Comparison of ENCODE assay signal across 22 mouse cellular contexts in the genomic region with DNA sequence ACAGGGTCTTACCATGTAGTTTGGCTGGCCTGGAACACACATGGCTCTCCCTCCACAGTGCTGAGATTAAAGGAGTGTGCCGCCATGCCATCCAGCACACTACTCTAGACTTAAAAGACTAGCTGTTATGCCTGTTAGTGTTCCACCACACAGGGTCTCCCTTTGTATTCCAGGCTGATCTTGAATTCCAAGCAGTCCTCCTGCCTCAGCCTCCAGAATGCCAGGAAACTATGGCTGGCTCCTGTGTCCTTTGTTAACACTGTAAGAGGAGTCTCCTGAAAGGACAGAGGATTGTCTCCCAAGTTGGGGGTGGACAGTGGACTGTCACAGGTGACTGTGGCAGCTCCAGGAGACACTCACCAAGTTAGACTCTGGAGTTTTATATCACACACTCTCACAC. TPM values are rescaled to one million over a fixed set of nuclear protein-coding genes. Genes with fewer than 3 reads are reported as not detected.
DNase-seq lines count a peak whose midpoint lies in the region; ATAC-seq and TF ChIP-seq lines count a peak whose summit lies in the region.
"Had no signal": no experiment of that assay in that cellular context is flagged by ENCODE, and none has a peak within 500 bp of the region (broad histone marks: within the 10 kb centered on the region; RNA-seq: fewer than 3 reads in every experiment).

No protein-coding gene starts in this region.

- TF ChIP-seq CTCF in lung, embryonic 14.5 days (IDR thresholded peaks at IDR 0.05; ENCODE audit: low read depth), result no peak

- ATAC-seq in kidney, embryonic 14.5 days (ENCODE audit: low FRiP score, low TSS enrichment), result no peak
- ATAC-seq in lung, embryonic 14.5 days (ENCODE audit: insufficient read depth), result 0 out of 2 replicates have a peak, but pooled peaks have one; percentile 22
- no peak for ATAC-seq in intestine, embryonic 14.5 days (replicated peaks; ENCODE audit: low FRiP score, low TSS enrichment, low read depth)
- no peak for ATAC-seq in stomach, embryonic 16.5 days (ENCODE audit: insufficient read depth, low FRiP score)
- ATAC-seq: activated CD4-positive, CD25-positive, alpha-beta regulatory T cell, adult 4 months; hindbrain, embryonic 16.5 days; midbrain, embryonic 15.5 days had no signal

- H3K9me3 ChIP-seq in kidney, embryonic 14.5 days (ENCODE audit: control insufficient read depth, low read length), result no peaks in the 10 kb centered on the region
- H3K9me3 ChIP-seq in lung, embryonic 14.5 days (ENCODE audit: low read depth, low read length), result no peaks in the 10 kb centered on the region
- H3K9me3 ChIP-seq in intestine, embryonic 14.5 days (ENCODE audit: control insufficient read depth, low read length), result no peaks in the 10 kb centered on the region
- no peaks in the 10 kb centered on the region for H3K9me3 ChIP-seq in stomach, embryonic 16.5 days (replicated peaks; ENCODE audit: control insufficient read depth, low read length)
- H3K9me3 ChIP-seq: liver, embryonic 15.5 days; midbrain, embryonic 15.5 days had no signal

- H3K4me3 ChIP-seq in kidney, embryonic 14.5 days (ENCODE audit: low read length), result no peak overlapping the region
- H3K4me3 ChIP-seq in lung, embryonic 14.5 days (ENCODE audit: low read depth, low read length), result no peak overlapping the region
- H3K4me3 ChIP-seq in intestine, embryonic 14.5 days (ENCODE audit: low read depth, low read length), result no peak overlapping the region
- H3K4me3 ChIP-seq in stomach, embryonic 16.5 days (replicated peaks; ENCODE audit: low read length), result no peak overlapping the region
- H3K4me3 ChIP-seq: left cerebral cortex, adult 2 months; liver, embryonic 15.5 days; midbrain, embryonic 15.5 days; myocyte had no signal

- peaks cover 6% of the 10 kb centered on the region for H3K4me1 ChIP-seq in kidney, embryonic 14.5 days (ENCODE audit: control insufficient read depth, insufficient read depth, low read length)
- peaks cover 13% of the 10 kb centered on the region for H3K4me1 ChIP-seq in lung, embryonic 14.5 days (ENCODE audit: insufficient read depth)
- 0 out of 2 replicates have a peak, but pooled peaks cover 5% of the 10 kb centered on the region for H3K4me1 ChIP-seq in intestine, embryonic 14.5 days (replicated peaks; ENCODE audit: control insufficient read depth, insufficient read depth, low read length)
- H3K4me1 ChIP-seq in stomach, embryonic 16.5 days (ENCODE audit: control insufficient read depth, insufficient read depth, low read length), result peaks cover 31% of the 10 kb centered on the region; the same call in 1 of the 2 replicates
- H3K4me1 ChIP-seq: midbrain, embryonic 15.5 days had no signal

- H3K9ac ChIP-seq in kidney, embryonic 14.5 days (ENCODE audit: low read depth, low read length), result no peak overlapping the region
- H3K9ac ChIP-seq in lung, embryonic 14.5 days, result no peak overlapping the region
- H3K9ac ChIP-seq in intestine, embryonic 14.5 days (ENCODE audit: low read length), result no peak overlapping the region
- H3K9ac ChIP-seq in stomach, embryonic 16.5 days (ENCODE audit: low read length), result no peak overlapping the region; the same call in 1 of the 2 replicates
- H3K9ac ChIP-seq: liver, embryonic 15.5 days; midbrain, embryonic 15.5 days had no signal

- no peaks in the 10 kb centered on the region for H3K27me3 ChIP-seq in kidney, embryonic 14.5 days (ENCODE audit: control insufficient read depth, insufficient read depth, low read length)
- no peaks in the 10 kb centered on the region for H3K27me3 ChIP-seq in lung, embryonic 14.5 days (ENCODE audit: insufficient read depth, low read length)
- H3K27me3 ChIP-seq in intestine, embryonic 14.5 days (replicated peaks; ENCODE audit: control insufficient read depth, insufficient read depth, low read length), result no peaks in the 10 kb centered on the region
- no peaks in the 10 kb centered on the region for H3K27me3 ChIP-seq in stomach, embryonic 16.5 days (ENCODE audit: control insufficient read depth, insufficient read depth, low read length)
- H3K27me3 ChIP-seq: liver, embryonic 15.5 days; midbrain, embryonic 15.5 days had no signal

- H3K36me3 ChIP-seq in kidney, embryonic 14.5 days (ENCODE audit: control insufficient read depth, insufficient read depth, low read length), result peaks cover 28% of the 10 kb centered on the region
- peaks cover 39% of the 10 kb centered on the region for H3K36me3 ChIP-seq in lung, embryonic 14.5 days (ENCODE audit: insufficient read depth)
- peaks cover 38% of the 10 kb centered on the region for H3K36me3 ChIP-seq in intestine, embryonic 14.5 days (ENCODE audit: control insufficient read depth, insufficient read depth, low read length)
- H3K36me3 ChIP-seq in stomach, embryonic 16.5 days (ENCODE audit: control insufficient read depth, insufficient read depth, low read length), result no peaks in the 10 kb centered on the region; the same call in 1 of the 2 replicates

- 97% methylated on average over 1 of the region's 1 CpGs for whole genome bisulfite sequencing in kidney, embryonic 14.5 days
- 89% methylated on average over 1 of the region's 1 CpGs for WGBS in lung, embryonic 14.5 days
- 89% methylated on average over 1 of the region's 1 CpGs for WGBS in intestine, embryonic 14.5 days
- WGBS in stomach, embryonic 16.5 days, result 86% methylated on average over 1 of the region's 1 CpGs

- H3K4me2 ChIP-seq in kidney, embryonic 14.5 days (replicated peaks; ENCODE audit: low read depth, low read length), result no peak overlapping the region
- H3K4me2 ChIP-seq in lung, embryonic 14.5 days, result no peak overlapping the region
- H3K4me2 ChIP-seq in intestine, embryonic 14.5 days (ENCODE audit: low read length), result no peak overlapping the region
- no peak overlapping the region for H3K4me2 ChIP-seq in stomach, embryonic 16.5 days (ENCODE audit: low read depth, low read length)
- H3K4me2 ChIP-seq: liver, embryonic 15.5 days; midbrain, embryonic 15.5 days had no signal

- H3K27ac ChIP-seq in kidney, embryonic 14.5 days (ENCODE audit: low read depth, low read length), result 0 out of 2 replicates have a peak overlapping the region, but pooled peaks have one; percentile 24
- no peak overlapping the region for H3K27ac ChIP-seq in lung, embryonic 14.5 days (ENCODE audit: low read depth)
- H3K27ac ChIP-seq in intestine, embryonic 14.5 days (ENCODE audit: low read depth), result peak overlapping the region; percentile 58; the same call in 1 of the 2 replicates
- peak overlapping the region; percentile 91 for H3K27ac ChIP-seq in stomach, embryonic 16.5 days (ENCODE audit: low read length)
- H3K27ac ChIP-seq: left cerebral cortex, adult 2 months; liver, embryonic 15.5 days; midbrain, embryonic 15.5 days had no signal

- DNase-seq in kidney, postnatal 36 days, result no peak
- no peak for DNase-seq in lung, embryonic 14.5 days
- no peak for DNase-seq in lung, postnatal 10 days
- DNase-seq in intestine, embryonic 14.5 days (ENCODE audit: low spot score), result no peak
- no peak for DNase-seq in c-Kit-positive CD71-positive TER-119-positive erythroid progenitor cells, embryonic 14.5 days (ENCODE audit: low spot score)
- no peak for DNase-seq in thymus, postnatal 0 days (ENCODE audit: low spot score)
- DNase-seq: adrenal gland, postnatal 10 days; B cell, adult 2 months; cerebellum, adult 11-12 months; cerebellum, postnatal 36 days; gastrocnemius, postnatal 10 days; kidney, postnatal 14 days; right cerebral cortex, postnatal 14 days; thymus, postnatal 25 days had no signal

RNA-seq across cellular contexts. Expression of gene Actn4, which starts 7.1 kb away (rescaled TPM):
- 176 and 239 TPM in 2 replicates for polyA plus RNA-seq in kidney, embryonic 14.5 days (2014; fragmentation: Nextera tagmentation; extraction: Ambion mirVana)
- polyA plus RNA-seq in lung, embryonic 14.5 days (2014; fragmentation: Nextera tagmentation; extraction: Ambion mirVana), result 266 and 270 TPM in 2 replicates
- polyA plus RNA-seq in intestine, embryonic 14.5 days (2014; fragmentation: Nextera tagmentation; extraction: Ambion mirVana), result 298 and 300 TPM in 2 replicates
- 413 and 449 TPM in 2 replicates for polyA plus RNA-seq in stomach, embryonic 16.5 days (2015; fragmentation: Nextera tagmentation; extraction: Ambion mirVana)
- 133 and 138 TPM in 2 replicates for polyA plus RNA-seq in thymus, postnatal 0 days (2015; fragmentation: Nextera tagmentation; extraction: Ambion mirVana)

RNA-seq across cellular contexts. Expression of gene Eif3k, which starts 12.4 kb away (rescaled TPM):
- 458 and 497 TPM in 2 replicates for polyA plus RNA-seq in kidney, embryonic 14.5 days (2014; fragmentation: Nextera tagmentation; extraction: Ambion mirVana)
- 392 and 398 TPM in 2 replicates for polyA plus RNA-seq in lung, embryonic 14.5 days (2014; fragmentation: Nextera tagmentation; extraction: Ambion mirVana)
- polyA plus RNA-seq in intestine, embryonic 14.5 days (2014; fragmentation: Nextera tagmentation; extraction: Ambion mirVana), result 444 and 452 TPM in 2 replicates
- 339 and 345 TPM in 2 replicates for polyA plus RNA-seq in stomach, embryonic 16.5 days (2015; fragmentation: Nextera tagmentation; extraction: Ambion mirVana)
- polyA plus RNA-seq in thymus, postnatal 0 days (2015; fragmentation: Nextera tagmentation; extraction: Ambion mirVana), result 497 and 515 TPM in 2 replicates

RNA-seq across cellular contexts. Expression of gene Map4k1, which starts 12.6 kb away (rescaled TPM):
- polyA plus RNA-seq in kidney, embryonic 14.5 days (2014; fragmentation: Nextera tagmentation; extraction: Ambion mirVana), result 9.8 and 12.6 TPM in 2 replicates
- polyA plus RNA-seq in lung, embryonic 14.5 days (2014; fragmentation: Nextera tagmentation; extraction: Ambion mirVana), result 8.5 and 10.7 TPM in 2 replicates
- 10.0 and 11.6 TPM in 2 replicates for polyA plus RNA-seq in intestine, embryonic 14.5 days (2014; fragmentation: Nextera tagmentation; extraction: Ambion mirVana)
- polyA plus RNA-seq in stomach, embryonic 16.5 days (2015; fragmentation: Nextera tagmentation; extraction: Ambion mirVana), result 7.9 and 8.4 TPM in 2 replicates
- 76.3 and 78.2 TPM in 2 replicates for polyA plus RNA-seq in thymus, postnatal 0 days (2015; fragmentation: Nextera tagmentation; extraction: Ambion mirVana)
